Mouse (Mus musculus) left cerebral cortex, postnatal 25 days (tissue): Measurements from ENCODE around the gene Lcn3. TPM values are rescaled to one million over a fixed set of nuclear protein-coding genes. Genes with fewer than 3 reads are reported as not detected.
"Not testable (repeated sequence)": the region's sequence is repeated elsewhere in the genome, so short reads cannot be mapped to it uniquely, and the experiment has no call there.

Experiments used
- DNase-seq, 2 experiments: peaks; one replicate each; pipeline ENCODE4 v3.0.0; 2022; ENCODE audit warnings: low spot score in 2 of 2, mixed read lengths in 1 of 2
- intact Hi-C: fragments of 180-260 bp; cut with DNase I; formaldehyde crosslinking; loops from one replicate; pipeline ENCODE4 v1.15.1; 2025
- total RNA-seq, 2 experiments: library from RNA; stranded (reverse); gene quantifications; 2 replicates each; pipeline ENCODE4 v1.2.3; 2021

The Lcn3 gene
- not detected for total RNA-seq

DNA sequence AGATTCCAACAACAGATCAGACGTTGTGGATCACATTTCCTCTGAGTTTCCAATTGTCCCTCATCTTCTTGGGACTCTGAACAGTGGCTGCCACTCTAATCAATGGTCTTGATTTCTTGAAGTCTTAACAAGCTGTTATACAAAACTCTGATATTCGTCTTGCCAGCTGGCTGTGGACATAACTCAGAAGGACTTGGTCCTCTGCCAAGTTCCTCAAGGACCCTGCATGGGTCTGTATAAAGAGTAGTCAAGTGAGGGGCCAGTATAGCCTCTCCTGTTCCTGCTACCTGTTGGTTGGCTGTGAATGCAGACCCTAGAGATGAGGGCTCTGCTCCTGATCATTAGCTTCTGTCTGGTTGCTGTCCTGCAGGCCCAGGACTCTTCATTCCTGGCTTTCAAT, at the start of gene Lcn3:
Gene Lcn3, plus strand, starts transcription at position 301 of the 400 bp plus-strand sequence.
- no peak for DNase-seq
- intact Hi-C loops = no loop called here

DNA sequence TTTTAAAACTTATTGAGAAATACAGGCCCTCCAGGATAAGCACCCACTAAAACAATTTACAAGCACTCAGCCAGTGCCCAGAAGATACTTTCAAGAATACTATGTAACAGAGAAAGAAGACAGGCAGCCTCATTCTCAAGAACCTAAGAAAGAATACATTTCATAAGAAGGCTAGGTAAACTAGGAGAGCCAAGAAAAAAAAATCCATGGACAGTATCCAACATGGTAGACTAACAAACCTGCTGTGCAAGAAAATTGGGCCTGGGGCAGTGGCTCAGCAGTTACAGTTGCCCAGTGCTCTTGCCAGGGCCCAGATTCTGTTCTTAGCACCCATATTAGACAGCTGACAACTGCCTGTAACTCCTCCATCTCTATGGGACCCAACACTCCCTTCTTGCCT, 48.1 kb upstream of the Lcn3 start:
- intact Hi-C loops = loop anchor here (1.0 kb wide), 1 partner anchor 12 kb away; no protein-coding TSS in a partner anchor
- no peak for DNase-seq

DNA sequence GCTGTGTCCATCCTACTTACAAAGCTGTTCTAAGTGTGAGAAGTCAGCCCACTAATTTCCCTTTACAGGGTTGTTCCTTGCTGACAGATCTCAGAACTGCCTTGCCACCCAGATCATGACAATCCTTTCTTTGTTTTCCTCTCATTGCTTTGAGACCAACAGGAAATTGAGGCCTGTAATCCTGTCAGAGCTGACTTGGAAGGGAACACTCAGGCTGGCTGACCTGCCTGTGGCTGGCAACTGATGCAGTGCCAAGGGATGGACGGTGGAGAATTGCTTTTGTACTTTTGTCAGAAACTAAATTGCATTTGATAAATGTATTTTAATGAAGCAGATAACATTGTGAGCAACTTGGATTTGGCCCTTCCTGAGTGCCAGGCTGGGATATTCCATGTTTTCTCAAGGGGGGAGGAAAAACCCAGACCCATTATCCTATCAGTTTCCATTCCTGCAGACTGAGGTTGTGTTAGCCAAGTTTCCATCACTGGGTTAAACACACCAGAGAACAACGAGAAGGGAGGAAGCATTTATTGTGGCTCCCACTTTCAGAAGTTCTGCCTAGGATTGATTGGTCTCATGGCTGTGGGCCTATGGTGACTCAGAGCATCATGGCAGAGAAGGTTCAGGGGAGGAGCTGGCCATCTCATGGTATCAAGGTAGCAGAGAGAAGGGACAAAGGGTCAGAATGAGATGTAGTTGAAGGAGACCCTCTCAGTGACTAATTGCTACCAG, 32.0 kb upstream of the Lcn3 start:
- intact Hi-C loops = no loop called here
- no peak for DNase-seq

DNA sequence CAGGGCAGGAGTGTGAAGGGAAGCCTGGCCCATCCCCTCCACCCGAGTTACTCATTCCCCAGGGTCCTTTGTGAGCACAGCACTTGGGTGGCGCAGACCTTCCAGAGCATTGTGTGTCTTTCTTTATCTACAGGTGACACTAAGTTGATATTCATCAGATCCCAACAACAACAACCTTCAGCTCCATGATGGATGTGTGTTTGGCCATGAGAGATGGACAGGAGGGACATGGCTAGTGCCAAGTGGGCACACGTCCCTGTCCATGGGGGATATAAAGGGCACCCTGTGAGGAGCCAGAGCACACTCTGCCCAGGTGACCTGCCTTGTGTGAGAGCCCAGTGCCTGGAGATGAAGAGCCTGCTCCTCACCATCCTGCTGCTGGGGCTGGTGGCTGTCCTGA, 28.7 kb upstream of the Lcn3 start, which contains the start of gene Obp2b:
Gene Obp2b, plus strand, starts transcription at position 301 of the 400 bp plus-strand sequence.
- intact Hi-C loops, DNase-seq: not testable (repeated sequence)

DNA sequence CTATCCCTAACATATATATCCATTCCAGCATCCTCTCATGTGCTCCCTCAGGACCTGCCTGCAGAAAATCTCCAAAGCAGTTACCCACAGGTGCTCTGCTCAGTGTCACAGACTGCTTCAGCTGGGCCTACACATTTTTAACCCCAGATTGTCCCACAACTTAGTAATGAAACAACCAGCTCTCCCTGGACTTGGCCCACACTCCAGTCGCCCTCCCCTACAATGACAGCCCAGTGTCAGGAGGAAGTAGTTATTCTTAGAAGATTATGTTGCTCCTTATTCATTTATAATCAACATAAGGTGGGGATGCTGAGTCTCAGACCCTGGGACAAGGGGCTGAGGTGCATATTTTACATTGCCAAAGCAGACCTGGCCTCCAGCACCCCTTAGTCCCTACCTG, 23.7 kb upstream of the Lcn3 start:
- DNase-seq = no peak
- intact Hi-C loops = no loop called here

DNA sequence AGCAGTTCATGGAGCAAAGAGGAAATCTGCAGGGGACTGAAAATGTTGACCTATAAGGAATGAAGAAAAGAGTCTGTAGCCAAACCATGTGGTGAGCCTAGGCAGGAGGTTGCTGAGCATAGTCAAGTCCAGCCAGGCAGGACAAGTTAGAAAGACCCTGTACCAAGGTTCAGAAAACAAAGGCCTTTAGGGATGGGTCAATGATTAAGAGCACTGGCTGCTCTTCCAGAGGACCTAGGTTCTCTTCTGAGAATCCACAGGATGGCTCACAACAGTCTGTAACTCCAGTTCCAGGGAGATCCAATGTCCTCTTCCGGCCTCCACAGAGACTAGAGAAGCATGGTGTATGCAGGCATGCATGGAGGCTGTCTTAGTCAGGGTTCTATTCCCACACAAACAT, 11.2 kb upstream of the Lcn3 start:
- intact Hi-C loops = no loop called here
- no peak for DNase-seq

DNA sequence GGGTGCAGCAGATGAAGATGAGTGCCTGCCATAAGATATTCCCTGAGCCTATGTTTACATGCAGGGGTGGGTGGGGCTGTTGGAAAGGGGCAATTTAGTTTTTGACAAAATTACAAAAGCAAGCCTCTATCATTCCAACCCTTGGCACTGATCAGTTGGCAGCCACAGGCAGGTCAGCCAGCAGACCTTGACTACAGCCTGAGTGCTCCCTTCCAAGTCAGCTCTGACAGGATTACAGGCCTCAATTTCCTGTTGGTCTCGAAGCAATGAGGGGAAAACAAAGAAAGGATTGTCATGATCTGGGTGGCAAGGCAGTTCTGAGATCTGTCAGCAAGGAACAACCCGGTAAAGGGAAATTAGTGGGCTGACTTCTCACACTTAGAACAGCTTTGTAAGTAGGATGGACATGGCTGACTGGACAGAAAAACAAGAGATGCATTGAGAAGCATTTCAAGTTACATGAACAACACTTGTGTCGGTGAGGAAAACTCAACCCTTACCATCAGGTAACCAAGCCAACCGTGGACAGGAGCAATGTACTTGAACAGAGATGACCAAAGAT, 7.2 kb upstream of the Lcn3 start:
- intact Hi-C loops = no loop called here
- DNase-seq = no peak

DNA sequence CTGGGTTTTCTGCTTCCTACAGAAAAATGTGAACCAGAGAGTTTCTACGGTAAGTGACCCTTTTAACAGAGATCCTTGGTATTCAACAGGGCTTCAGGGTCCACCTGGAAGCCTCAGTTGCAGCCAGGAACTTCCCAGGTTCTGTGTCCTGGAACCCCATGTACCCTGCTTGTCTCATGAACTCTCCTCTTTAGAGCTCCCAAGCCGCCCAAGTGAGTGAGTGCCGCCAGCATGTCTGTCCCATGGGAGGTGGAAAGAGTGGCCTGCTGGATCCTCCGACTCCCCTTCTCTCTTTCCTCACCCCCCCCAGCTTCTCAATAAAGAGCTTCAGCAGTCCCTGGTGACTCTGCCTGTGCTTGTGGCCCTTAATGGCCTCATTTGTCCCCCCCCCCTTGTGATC, 2.4 kb downstream of the Lcn3 start:
- no peak for DNase-seq
- intact Hi-C loops = no loop called here

DNA sequence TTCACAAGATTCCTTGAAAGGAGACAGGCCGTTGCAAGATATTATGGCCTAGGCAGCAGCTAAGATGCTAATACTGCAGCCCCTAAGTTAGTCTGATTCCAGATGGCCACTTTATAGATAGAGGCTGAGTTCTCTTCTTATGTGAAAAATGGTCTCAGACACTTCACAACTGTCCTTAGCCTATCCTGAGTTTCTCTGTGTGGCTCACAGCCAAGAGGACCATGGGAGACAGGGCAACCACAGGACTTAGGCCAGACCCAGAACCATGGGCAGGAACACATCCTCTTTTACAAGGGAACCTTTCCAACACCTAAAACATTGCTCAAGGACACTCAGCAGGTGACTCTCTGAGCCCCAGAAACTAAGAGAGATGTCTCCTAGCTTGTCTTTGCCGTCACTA, 8.1 kb downstream of the Lcn3 start:
- intact Hi-C loops = no loop called here
- no peak for DNase-seq

DNA sequence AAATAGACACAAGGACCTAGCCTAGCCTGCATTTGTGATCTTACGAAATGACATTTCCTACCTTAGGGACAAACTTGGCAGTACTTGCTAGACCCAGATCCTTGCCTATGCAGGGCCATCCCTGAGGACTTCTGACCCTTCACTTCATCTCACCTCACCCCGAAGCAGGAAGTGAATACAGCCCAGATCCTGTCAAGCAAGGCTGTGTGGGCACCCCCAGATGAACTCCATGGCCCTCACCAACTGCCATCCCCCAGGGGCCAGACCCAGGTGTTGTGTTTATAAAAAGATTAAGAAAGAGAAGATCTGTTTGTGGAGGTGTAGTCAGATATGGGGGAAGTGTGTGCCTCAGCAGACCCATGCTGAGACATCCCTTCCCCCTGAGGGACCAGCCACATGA, 9.3 kb downstream of the Lcn3 start:
- intact Hi-C loops = no loop called here
- no peak for DNase-seq

DNA sequence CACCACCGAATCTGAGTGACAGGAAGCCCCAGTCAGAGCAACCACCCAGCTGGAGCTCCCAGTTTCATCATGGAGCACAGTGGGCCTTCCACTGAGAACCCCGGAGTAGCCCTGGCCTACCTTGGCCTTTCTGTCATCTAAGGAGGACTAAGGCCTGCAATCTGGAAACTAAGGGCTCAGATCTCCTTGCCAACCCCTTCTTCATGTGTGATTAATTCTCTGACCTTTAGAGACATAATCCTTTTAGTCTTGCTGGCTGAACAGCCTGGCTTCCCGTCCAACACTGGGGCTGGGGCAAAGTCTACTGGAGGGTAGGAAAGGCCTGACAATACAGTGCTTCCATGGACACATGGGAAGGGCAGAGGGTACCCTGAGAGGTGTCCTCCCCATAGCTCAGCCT, 10.6 kb downstream of the Lcn3 start:
- intact Hi-C loops = no loop called here
- no peak for DNase-seq

DNA sequence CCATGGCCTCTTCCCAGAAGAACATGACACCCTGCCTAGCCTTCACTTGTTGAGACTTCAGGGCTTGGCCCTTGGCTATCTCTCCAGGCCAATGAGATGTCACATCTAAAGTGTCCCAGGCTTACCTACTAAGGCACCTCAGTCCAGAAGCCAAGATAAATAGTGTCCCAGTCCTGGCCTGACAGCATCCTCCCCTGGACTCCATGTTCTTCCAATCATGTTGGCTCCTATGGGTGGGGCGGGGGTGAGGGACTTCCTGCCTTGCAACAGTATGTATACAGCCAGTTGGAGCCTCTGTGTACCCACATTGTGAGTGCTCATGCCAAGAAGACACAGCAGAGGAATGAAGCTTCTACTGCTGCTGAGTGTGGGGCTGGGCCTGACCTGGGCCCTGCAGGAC, 11.3 kb downstream of the Lcn3 start, which contains the start of gene Lcn11:
Gene Lcn11, plus strand, starts transcription at position 301 of the 400 bp plus-strand sequence.
- intact Hi-C loops = no loop called here

DNA sequence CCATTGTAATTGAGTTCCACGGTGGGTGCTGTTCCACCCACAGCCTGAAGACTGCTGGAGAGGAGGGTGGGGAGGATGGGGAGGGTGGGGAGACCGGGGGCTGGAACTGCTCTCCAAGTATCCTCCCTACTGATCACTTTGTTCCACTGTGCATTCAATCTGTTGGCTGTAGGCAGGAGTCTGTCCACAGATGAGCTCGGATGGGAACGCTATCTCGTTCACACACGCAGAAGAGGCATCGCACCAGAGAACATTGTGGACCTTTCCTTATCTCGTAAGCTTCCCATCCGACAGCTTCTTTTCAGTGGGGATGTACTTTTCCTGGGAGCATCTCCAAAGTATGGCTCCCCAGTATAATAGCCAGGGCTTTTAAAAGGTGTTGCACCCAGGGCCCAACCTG, 13.7 kb downstream of the Lcn3 start:
- intact Hi-C loops = no loop called here
- no peak for DNase-seq

More for the DNA sequence above, 11.3 kb downstream of the Lcn3 start, which contains the start of gene Lcn11:
- DNase-seq = no peak

DNA sequence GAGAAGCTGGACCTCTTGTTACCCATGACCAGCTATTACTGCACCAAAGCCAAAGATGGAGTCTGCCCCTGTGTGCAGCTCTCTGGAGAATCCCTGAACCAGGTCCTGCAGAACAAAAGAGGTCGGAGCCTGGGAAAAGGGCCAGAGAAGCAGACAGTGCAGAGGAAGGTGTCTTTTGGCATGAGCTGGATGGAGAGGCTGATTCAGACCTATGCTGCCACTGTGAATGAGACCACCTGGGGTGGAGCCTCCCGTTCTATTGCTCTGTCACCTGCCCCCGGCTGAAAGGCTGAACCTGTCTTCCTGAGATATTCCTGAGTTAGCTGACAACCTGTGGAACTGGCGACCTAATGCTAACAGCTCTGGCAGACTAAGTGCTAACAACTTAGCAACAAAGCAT, 15.6 kb downstream of the Lcn3 start:
- intact Hi-C loops = no loop called here

DNA sequence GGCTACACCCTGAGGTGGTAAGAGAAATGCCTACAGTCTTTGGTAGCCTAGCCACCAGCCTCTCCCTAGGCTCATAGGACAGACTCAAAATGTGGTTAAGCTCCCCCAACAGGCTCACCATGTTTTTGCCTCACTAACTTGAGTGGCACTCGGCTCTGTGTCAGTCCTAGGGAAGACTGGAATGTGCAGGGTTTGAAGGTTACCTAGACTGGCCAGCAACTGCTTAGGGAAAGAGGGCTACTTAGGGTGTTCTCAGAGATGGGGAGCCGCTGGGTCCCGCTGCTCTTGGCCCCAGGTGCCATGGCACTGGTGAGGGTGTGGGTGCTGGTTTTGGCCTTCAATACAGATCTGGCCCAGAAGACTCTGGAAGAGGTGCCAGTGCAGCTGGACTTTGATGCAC, 16.6 kb downstream of the Lcn3 start, which contains the start of gene Gm13539:
Gene Gm13539, plus strand, starts transcription at position 301 of the 400 bp plus-strand sequence.
- DNase-seq = no peak
- intact Hi-C loops = no loop called here

More for the DNA sequence above, 15.6 kb downstream of the Lcn3 start:
- no peak for DNase-seq

DNA sequence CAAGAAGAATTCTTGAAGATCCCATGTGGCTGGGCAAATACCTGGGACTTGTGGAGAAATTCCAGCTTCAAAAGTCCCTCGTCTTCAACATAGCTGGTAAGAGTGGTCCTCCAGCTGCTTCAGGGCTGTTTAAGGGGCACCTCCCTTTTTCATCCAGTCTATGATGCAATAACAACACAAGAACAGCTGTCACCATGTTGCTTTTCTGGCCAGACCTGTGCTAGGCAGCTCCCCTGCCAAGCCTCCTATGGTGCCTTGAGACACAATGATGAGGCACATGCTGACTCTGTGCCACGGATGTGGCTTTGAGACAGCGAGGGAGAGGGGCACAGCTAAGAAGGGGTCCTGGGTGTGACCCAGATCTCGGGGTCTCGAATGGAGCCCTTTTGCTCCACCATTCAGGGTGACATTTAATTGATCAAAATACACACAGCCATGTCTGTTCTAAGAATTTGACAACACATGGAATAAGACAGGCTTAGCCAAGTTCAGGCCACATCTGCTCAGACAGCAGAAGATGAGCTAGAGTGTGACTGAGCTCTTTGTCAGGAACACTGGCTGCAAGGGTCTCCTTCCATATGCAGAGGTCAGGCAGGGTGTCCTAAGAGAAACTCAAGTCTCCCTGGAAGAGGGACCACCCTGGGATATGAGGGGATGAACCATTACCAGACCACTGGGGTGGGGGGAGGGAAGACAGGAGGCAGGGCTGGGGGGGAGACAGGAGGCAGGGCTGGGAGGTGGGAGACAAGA, 20.4 kb downstream of the Lcn3 start:
- intact Hi-C loops = no loop called here
- DNase-seq = no peak

DNA sequence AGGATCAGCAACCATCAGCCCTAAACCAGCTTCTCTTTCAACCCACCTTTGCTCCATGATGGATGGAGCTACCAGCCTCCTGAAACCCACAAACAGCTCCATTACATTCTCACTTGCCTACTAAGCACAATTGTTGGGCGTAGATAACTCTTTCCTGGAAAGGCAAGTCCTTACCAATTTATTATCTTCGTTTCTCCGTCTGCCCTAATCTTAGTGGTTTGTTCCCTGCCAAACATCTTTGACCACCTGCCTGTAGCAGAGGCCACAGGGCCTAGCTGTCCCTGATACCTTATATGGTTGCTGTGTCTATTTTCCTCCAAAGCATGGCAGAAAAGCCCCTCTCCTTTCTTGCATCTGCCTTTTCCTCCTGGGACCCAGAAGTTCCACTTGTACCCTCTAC, 23.7 kb downstream of the Lcn3 start:
- DNase-seq = no peak
- intact Hi-C loops = no loop called here

DNA sequence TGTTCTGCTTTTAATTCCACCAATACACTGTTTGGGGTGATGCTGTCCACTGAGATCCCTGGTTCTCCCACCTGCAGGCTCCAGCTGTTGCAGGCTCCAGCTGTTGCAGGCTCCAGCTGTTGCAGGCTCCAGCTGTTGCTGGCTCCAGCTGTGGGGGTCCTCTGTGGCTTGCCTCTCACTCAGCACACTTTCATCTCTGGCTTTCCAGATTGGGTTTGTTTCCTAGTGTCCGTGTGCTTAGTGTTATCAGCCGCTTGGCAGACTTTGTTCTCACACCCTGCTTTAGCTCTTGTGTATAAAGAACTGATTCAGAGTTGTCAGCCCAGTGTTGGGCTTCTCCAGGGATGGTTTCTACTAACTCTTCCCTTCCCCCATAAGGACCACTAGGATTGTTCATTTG, 32.3 kb downstream of the Lcn3 start:
- intact Hi-C loops = no loop called here
- DNase-seq = no peak

DNA sequence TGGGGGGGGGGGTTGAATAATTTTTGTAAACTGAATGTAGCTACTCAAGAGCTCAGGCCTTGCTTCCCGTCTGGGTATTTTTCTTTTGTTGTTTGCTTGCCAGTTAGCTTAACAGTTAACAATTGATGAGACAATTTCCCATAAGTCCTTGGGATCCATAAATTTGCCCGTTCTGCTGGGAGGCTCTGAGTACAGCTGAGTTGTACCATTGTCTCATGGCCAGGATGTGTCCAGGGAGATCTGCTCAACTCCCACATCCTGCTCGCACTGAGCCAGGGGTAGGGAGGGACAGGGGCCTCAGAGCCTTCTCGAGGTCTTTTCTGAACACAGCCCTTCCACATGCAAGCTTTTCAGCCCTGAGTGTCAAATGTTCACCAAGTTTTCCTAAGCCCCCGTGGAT, 32.7 kb downstream of the Lcn3 start:
- no peak for DNase-seq
- intact Hi-C loops = no loop called here

DNA sequence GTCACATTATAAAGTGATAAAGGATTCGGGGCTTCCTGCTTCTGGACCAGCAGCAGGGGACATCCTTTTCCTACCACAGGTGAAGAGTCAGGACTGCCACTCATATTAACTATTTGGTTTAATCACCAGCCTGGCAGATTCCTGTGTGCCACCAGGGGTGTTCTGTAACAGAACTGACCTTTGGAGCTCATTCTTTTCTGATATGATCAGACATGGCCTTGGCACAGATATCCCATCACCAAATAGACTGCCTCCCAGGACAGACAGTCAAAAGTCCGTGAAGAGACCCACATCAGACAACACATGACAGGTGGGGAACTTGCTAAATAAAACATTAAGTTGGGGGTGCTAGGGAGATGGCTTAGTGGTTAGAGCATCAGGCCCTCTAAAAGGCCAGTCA, 46.3 kb downstream of the Lcn3 start:
- intact Hi-C loops = no loop called here
- no peak for DNase-seq

DNA sequence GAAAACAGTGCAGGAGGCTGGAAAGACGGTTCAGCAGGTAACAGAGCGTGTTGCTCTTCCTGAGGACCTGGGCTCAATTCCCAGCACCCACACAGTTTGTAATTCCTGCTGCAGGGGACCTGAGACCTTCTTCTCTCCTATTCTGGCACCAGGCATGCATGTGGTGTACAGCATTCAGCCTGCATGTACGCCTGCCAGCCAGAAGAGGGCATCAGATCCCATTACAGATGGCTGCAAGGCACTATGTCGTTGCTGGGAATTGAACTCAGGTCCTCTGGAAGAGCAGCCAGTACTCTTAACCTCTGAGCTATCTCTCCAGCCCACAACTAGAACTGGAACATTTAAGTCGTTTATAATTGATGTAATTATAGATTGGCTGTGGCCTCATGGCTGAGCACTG, 48.0 kb downstream of the Lcn3 start:
- intact Hi-C loops = no loop called here
- DNase-seq = no peak
